Mouse (Mus musculus): ENCODE data around the gene Auts2.
A peak's percentile ranks its signal among the peaks of the same experiment; 100 is the strongest.

Auts2 gene

DNA sequence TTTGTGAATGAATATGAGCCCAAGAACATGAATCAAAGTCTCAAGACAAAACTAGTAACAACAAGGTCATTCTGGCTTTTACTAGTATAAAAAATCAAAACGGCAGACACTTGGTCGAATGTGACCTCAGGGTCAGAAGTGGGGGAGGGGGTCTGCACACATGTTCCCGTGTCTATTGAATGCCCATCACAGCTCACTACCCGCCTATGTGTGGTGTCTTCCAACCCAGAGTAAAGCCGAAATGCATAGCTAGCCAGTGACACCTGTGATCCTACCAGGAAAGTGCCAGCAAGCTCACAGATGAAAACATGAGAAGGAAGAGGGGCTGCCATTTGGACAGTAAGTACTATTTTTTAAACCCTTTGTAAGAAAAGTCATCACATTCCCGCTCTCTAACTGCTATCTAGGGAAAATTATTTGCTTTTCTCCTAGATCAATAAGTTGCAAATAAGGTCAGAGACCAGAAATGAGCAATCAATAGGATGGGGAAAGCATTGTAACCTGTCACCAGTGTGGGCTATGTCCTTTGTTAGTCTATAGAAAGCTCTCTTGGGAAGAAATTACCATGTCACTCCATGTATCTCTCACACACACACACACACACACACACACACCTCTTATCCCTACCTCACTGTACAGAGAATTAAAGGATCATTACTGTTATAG is 94.6 kb downstream of the Auts2 start:
- DNase-seq (ENCODE audit: low spot score): no peak

DNA sequence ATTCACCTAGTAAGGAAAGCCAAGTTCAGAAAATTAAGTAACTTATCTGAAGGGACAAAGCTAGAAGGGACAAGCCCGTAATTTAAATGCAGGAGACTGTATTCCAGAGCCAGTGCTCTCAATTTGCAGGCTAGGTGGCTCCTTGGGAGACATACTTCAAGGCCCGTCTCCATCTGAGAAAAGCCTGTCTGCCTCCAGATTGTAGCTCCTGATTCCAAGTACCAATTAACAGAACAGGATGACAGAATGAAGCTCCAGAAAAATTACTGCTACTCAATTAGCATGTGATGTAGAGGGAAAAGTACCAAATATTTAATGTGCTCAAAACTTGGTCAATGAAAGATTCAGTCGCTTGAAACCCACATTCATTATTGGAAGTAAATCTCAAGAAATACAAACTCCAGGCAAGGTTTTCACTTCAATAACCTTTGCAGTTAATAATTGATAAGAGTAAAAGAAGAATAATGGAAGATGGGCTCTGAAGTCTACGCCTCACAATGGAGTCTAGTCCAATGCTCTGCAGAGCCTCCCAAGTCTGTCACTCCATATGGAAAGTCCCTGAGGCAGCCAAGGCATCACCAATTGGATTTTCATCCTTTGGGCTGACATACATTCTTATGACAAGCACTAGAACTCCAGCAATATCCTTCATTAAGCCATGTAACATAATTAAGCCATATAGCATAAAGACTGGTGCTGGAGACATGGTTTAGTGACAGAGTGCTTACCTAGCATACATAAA is 97.8 kb downstream of the Auts2 start:
- DNase-seq (ENCODE audit: low spot score): no peak

DNA sequence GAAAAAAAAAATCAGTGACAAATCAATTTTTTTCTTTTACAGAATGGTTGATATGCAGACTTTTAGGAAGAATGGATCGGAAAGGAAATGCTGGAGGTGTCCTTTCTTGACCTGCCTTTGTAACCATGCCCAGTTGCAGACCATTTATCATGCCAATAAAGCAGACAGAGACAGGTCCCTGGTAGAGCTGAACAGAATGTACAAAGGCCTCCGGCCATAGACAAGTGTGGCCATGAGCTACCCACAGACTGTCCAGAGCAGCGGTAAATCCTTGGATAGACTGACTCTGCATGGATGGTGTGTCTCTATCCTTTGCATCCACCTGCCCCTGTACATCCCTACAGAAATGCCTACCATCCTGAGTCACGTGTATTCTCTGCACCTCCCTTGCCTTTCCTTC is 100.2 kb downstream of the Auts2 start:
- DNase-seq (ENCODE audit: low spot score): no peak

DNA sequence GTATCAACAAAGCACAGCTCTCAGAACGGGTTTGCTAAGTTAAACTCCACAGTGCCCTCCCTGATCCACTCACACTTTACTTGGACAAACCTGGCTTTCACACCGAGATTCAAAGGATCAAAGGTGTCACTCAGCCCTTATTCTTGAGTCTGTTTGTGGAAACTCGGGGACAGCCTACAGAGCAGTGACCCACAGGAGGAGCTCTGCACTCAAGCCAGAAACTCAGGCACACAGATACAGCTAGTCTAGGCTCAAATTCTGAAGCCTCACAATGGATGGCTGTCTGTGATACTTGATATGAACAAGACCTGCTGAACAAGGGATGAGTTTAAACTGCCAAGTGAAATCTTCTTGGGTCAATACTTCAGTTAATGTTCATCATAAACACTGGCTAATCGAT is 104.7 kb downstream of the Auts2 start:
- no peak for DNase-seq (ENCODE audit: low spot score)

DNA sequence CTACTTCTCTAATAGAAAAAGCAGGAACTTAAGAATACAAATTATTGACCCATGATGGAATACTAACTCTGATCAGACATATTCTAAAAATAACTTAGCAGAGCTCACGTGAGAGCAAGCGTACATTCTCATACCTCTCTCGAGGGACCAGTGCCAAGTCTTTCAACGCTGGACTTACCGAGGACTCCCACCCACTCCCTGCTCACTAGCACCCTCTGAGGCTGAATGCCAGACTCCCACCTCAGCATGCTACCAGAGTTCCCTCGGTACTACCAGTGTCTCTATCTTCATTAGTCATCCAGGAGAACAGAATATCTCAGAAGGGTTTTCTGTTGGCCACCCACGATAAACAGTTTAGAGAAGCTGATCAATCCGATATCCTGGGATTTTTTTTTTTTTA is 105.2 kb downstream of the Auts2 start:
- DNase-seq (ENCODE audit: low spot score): no peak

DNA sequence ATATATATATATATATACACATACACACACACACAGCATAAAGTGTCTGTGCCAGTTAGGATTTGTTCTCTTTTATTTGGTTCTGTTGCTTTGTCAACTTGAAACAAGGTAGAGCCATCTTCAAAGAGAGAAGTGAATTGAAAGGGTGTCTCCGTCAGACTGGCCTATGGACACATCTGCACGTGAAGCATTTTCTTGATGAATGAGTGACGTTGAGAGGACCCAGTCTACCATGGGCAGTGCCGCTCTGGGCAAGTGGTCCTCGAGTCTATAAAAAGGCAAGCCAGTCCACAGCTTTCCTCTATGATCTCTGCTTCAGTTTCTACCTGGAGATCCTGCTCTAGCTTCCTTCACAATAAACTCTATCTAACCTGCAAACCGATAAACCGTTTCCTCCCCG is 105.7 kb downstream of the Auts2 start:
- no peak for DNase-seq (ENCODE audit: low spot score)

DNA sequence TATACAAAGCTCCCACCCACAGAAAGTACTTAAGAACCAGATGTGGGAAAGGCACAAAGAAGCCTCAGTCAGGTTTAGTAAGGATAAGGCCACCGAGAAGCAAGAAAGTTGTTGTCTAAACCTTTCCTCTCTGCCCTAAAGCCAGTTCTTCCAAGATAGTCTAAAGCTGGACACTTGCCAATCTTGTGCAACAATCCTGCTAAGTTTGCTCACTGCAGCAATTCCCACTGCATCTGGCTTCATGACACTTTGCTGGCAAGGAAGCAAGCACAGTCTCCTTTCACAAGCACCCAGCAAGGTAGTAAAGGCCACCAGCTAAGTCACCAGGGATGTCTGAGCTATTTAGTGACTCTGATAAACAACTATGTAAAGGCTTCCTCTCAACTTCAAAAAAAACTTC is 106.2 kb downstream of the Auts2 start:
- DNase-seq (ENCODE audit: low spot score): no peak

DNA sequence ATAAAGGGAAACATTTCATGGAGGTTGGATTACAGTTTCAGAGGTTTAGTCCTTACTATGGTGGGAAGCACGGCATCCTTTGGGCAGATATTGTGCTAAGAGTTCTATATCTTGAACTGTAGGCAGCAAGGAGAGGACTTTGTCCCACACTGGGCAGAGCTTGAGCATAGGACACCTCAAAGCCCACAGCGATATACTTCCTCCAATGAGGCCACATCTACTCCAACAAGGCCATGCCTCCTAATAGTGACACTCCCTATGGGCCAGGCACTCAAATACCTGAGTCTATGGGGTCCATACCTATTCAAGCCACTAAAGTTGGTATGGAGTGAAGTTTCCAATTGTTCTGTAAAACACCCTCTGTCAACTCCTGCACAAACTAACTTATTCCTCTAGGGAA is 106.7 kb downstream of the Auts2 start:
- DNase-seq (ENCODE audit: low spot score): no peak

DNA sequence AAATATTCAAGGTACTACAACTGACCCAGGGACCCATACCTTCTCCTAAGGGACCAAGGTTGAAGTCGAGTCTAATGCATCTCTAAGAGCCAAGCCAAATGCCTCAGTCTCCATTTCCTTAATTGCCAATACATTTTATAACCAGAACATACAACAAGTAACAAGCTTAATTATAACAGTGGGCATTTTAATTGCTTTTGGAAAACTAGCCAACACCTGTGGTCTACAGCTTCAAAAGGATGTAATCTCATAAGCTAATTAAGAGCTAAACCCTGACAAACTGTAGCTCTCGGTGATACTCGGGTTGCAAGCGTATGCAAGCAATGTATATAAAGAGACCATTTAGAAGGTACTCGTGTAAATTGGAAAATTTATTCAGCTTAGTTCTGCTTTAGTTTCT is 107.7 kb downstream of the Auts2 start:
- DNase-seq (ENCODE audit: low spot score): no peak

DNA sequence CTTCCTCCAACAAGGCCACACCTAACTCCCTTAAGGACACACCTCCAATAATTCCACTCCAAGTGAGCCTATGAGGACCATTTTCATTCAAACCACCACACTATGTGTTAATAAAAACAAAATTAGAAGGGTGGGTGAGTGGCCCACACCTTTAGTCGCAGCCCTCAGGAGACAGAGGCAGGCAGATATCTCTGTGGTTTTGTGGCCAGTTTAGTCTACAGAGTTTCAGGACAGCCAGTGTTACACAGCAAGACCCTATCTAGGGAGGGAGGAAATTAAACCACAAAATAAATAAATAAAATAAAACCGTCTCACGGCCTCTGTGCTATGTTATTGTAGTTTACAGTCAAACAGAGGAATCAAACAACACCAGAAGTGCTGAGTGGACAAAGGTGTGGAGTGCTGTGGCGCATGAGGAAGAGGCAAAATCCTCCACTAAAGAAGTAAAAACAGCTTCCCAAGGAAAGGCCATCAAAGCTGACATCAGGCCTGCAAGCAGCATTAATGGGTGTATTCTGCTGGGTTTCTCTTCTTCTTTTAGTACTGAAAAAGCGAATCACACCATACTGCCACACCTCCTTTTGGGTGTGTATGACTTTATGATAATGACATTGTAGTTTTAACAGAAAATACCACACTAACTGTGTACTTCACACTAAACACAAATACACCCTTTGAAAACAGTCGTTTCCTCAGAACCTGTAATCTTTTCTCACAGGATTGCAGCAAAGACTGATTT is 109.6 kb downstream of the Auts2 start:
- no peak for DNase-seq (ENCODE audit: low spot score)

DNA sequence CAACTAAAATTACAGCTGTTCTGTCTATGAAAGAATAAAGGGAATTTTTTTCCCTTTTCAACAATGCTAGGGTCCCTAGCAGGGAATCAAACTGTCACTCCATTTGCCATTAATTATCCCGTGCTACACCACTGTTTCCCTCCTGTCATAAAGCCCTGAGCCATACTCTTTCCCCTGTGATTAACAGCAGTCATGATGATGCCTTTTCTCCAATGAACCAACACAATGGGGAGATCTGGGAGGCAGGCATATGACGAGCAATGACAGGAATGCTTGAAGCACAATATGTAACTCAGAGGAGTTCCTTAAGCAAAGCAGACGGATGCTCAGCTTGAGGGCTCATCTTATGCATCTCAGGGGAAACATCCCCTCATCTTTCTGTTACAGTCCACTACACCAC is 113.8 kb downstream of the Auts2 start:
- no peak for DNase-seq (ENCODE audit: low spot score)

DNA sequence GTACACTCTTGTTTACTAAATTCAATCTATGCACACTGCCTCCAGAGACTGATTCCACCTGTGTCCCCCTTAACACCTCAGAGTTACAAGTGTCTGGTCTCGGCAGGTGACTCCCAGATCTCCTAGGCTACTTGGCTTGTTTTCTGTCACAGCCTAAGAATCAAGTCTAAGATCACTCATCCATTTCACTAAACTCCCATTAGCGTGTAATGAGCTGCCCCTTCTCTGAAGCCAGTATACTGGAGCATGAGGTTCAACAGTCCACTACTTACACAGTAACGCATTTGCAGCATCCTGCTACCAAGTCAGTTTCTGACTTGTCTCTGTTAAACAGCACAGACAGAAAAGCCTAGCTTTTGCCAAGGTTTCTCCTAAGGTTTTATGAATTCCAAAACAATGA is 116.8 kb downstream of the Auts2 start:
- DNase-seq (ENCODE audit: low spot score): no peak

DNA sequence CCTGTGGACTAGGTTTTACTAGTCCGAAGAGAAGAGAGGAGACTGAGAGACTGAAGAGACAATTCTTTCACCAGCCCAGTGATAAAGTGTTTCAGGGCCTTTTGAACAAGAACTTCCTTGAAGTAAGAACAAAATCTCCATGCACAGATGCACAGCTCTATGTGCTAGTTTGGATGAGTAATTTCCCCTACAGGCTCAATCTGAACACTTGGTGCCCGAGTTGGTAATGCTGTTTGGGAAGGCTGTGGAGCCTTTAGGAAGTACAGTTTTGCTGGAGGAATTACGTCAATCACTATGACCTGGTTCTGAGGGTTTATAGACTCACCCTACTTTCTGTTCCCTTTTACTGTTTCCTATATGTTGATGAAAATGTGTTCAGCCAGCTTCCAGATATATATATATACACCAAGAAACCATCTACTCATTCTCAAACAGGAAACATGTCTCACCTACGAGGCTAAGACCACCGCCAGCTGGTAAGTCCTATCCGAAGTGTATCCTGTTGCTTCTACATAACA is 117.3 kb downstream of the Auts2 start:
- DNase-seq (ENCODE audit: low spot score): no peak

DNA sequence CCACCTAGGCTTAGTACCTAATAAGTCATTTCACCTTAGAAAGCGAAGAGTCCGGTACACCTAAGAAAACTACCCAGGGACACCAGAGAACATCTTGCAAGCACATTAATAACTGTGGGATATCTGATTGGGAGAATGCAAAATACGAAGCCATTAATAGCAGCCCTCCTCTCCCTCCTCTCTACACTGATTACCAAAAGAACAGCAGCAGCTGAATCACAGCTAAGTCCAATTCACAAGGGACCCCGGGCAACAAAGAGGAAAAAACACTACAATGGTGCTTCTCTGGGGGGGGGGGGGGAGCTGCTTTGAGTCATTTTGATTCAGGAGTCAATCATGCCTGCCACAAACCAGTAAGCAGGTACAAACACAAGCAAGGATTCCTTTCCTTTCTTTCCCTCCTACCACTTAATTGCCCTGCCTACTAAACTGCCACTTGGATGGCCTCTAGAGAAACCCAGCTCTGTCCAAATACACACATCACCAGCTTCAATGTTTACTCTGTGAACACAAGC is 132.7 kb downstream of the Auts2 start:
- DNase-seq (ENCODE audit: low spot score): no peak

DNA sequence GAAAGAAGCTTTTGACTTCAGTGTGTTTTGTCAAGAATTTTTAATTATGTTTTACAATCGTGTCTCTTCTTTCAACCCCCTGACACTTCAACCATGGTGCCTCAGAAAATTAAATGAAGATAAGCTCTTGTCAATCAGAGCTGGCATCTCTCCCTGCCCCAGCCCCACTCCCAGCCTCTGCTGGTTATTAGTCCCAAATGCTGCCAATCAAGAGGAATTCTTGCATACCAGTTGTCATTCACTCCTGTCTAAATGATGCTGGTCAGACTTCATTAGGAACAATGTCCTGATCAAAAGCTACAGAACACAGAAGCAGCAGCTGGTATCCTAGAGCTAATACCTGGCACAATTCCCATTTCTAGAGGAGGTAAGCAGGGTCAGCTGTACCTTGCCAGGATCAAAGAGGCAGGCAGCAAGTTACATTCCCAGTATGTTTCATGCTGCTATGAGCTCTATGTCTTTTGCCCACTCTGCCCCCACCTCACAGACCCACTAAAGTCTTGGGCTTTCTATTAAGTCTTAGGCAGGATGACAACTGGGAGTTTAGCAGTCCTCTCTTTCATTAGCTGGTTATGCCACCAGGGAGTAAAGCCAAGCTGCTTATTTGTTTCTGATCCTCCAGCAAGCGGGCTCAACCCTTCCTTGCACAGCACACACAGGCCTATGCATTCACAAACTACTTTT is 134.1 kb downstream of the Auts2 start:
- DNase-seq (ENCODE audit: low spot score): no peak

DNA sequence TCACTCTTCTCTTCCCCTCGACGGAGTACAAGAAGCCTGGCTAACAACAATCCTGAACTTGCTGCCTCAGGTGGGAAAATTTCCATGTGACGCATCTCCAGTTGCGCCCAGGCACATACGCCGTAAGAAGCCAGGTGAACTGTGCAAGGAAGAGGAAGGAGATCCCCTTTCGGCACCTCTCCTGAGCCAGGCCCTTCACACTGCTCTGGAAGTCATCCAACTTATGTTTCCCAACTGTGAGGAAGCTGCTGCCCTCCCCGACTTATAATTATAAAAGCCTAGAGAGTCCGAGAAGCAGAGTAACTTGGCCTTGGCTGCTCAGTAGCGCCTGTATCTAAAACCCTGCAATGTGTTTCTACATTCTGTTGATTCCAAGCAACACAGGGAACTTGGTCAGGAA is 142.6 kb downstream of the Auts2 start:
- DNase-seq (ENCODE audit: low spot score): no peak

DNA sequence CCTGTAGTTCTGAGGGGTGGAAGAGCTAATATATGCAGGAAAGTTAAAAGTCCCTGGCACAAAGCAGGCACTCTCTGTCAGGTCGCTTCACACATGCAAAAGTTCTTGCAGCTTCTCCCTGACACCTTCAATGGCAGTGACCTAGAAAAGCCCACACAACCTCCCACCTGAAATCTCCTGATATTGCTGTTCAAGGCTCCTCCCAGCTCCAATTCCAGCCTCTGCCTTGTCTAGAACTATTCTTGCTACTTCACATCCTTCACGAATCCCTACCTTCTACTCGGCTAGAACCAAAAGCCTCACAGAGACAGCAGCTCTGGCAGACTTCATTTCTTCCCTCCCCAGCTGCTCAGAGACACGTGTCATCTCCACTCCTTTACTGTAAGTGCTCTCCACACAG is 143.7 kb downstream of the Auts2 start:
- peak; percentile 70 for DNase-seq (ENCODE audit: low spot score)

DNA sequence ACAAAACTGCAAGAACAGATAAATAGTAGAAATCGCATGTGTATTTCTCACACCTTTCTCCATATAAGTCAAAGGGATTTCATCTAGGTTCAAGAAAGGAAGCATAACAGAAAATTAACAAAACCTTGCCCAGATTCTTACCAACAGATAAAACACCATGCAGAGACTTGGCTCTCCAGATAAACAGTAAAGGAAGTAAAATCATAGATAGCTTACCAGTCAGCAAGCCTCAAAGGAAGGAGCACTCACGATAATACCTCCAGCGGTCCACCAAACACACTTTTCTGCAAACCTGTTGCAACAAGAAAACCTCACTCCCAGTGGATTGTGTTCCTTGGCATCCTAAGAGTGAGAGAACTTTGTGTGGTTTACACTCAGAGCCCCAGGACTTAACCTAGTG is 147.2 kb downstream of the Auts2 start:
- DNase-seq (ENCODE audit: low spot score): no peak

DNA sequence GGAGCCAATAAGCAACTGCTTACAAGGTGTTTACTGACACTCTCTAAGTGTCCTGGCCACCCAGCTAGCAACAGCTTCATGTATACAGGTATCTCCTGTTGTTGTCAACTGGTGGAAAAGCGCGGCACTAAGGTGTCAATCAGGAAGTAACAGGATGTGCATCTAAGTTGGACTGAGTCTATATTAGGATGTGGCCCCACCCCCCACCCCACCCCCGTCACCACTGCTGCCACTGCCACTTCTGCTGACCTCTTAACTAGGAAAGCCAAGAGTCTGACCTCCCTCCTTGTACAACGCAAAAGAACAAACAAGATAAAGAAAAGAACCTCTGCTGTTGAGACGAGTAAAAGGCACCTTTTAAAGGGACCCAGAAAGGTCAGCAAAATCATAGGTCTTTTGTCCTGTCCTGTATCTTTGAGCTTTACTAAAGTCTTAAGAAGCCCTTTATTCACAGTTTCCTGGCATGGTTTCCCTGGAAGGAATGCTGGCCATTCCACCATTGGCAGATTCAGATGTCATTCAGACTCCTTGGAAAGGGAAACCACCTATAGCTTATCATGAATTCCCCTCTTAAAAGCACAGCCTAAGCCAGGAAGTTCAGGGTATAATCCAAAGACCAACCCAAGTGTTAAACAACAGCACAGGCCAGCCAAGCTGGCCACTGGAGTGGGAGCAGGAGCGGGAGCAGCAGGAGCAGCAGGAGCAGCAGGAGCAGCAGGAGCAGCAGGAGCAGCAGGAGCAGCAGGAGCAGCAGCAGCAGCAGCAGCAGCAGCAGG is 148.2 kb downstream of the Auts2 start:
- no peak for DNase-seq (ENCODE audit: low spot score)

DNA sequence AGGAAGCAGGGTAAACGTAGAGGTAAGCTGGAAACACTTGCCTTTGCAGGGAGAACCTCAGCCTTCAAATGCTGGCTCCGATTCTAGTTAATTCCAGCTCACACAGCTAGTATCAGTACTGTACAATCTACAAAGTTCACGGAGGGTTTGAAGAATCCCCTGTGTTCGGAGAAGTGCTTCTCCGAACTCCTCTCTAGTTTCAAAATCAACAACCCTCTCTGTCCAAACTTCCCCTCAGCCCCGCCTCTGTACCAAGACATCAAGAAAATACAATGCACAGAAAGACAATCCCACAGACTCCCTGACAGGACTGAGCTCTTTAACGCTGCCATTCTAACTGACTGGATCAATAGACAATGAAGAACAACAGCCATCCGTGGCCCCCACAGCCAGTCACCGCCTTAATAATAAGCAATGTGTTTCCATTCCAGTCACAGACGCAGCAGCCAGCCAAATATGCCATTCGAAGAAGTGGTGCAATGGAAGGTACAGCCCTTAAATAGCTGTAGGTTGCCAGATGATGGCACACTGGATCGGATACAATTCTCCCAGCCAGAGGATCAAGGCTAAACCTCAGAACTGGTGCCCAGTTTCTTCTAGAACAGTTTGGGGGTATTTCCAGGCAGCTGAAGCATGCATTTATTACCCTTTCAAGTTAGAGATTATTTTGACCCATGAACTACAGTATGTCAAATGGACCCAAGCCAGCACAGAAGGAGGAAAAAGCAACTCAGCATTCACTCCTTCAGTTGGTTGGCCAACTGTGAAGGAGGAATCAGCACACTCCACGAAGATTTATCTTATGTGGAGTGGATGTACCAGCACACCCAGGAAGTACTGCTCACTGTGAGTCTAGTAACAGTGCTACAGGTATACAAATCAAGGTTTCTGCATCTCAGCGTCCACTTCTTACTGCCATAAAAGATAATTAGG is 151.0 kb downstream of the Auts2 start:
- no peak for DNase-seq (ENCODE audit: low spot score)

Data from left cerebral cortex, adult 11 months (tissue).